Mouse (Mus musculus) heart, postnatal 0 days (tissue): Measurements from ENCODE around the gene Vstm4.

ENCODE experiments used
- CTCF ChIP-seq: IDR thresholded peaks from 2 replicates; pipeline ENCODE4 v1.5.1; 2016; ENCODE audit warnings: antibody characterized with exemption, control low read depth, low read depth
- EP300 ChIP-seq: IDR thresholded peaks from 2 replicates; pipeline ENCODE4 v1.6.1; 2016; ENCODE audit warnings: antibody characterized with exemption, low read depth

GRCm38 (mm10) chr14:32859831-32860569, 3.4 kb downstream of the Vstm4 start:
- no peak for TF ChIP-seq CTCF
- no peak for TF ChIP-seq EP300
